Mouse (Mus musculus) embryonic fibroblast, embryonic 13.5 days (primary cell): ENCODE measurements at regions not wholly inside any gene's neighbourhood (a gene's known extent, or its start where the extent isn't known, plus 50 kb on each side); places are given as distances from the start of the nearest gene placed in this dataset.

ENCODE experiments used
- CTCF ChIP-seq: IDR thresholded peaks from 2 replicates; pipeline ENCODE4 v1.5.1; 2011; ENCODE audit warnings: mild to moderate bottlenecking, control low read depth, low read length, moderate library complexity, borderline replicate concordance; ENCODE audit not compliant: insufficient read depth
- POLR2A ChIP-seq: IDR thresholded peaks from 2 replicates; pipeline ENCODE4 v1.6.1; 2011; ENCODE audit warnings: low read depth, mild to moderate bottlenecking, control low read depth, low read length, moderate library complexity

- TF ChIP-seq POLR2A, result no peak
- no peak for TF ChIP-seq CTCF
Observed at GRCm38 (mm10) chr9:113519727-113520126, 188.3 kb downstream of the Pdcd6ip start.
